Mouse (Mus musculus): ENCODE data around the gene Hoxd13. TPM values are rescaled to one million over a fixed set of nuclear protein-coding genes. Genes with fewer than 3 reads are reported as not detected.
A peak's percentile ranks its signal among the peaks of the same experiment; 100 is the strongest.

Hoxd13 gene
- polyA plus RNA-seq, 1 experiment from 2014 or later: 0.57 TPM

DNA sequence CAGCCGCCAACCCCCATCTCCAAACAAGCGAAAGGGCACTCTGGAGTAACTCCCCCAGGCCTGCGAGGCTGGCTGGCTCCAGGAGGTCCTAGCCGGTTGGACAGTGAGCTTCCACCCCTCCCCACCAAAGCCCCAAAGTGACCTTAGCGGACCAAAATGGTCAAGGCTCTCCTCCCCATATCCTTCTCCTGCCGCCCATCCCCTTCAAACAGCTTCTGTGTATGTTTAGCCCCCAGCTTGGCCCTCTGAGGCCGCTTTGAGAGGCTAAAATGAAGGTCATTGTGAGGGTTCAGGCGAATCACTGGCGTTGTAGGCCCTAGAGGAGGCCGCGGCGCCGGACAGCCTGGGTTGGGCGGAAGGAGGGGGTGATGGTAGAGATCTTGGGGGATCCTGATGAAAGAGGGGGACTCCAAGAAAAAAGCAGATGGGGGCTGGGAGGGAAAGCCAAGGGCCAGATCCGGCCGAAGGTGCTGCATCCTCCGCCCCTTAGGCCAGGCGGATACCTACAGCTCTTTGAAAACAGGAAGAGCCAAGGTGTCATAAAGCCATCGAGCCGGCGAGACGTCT is 32.5 kb downstream of the Hoxd13 start:
- Histone ChIP-seq H3K4me3 (peak overlapping the region; percentile 54), H3K9me3 (no peaks in the 10 kb centered on the region), H3K27me3 (replicated peaks) (peaks cover 46% of the 10 kb centered on the region), H3K4me1 (peaks cover 41% of the 10 kb centered on the region), H3K9ac (peak overlapping the region; percentile 96), H3K36me3 (no peaks in the 10 kb centered on the region), H3K27ac (peak overlapping the region; percentile 57), H3K4me2 (replicated peaks) (peak overlapping the region; percentile 75)
- 3% methylated on average over 22 of the region's 22 CpGs for WGBS
- ATAC-seq (ENCODE audit: low FRiP score, low read depth): no peak

DNA sequence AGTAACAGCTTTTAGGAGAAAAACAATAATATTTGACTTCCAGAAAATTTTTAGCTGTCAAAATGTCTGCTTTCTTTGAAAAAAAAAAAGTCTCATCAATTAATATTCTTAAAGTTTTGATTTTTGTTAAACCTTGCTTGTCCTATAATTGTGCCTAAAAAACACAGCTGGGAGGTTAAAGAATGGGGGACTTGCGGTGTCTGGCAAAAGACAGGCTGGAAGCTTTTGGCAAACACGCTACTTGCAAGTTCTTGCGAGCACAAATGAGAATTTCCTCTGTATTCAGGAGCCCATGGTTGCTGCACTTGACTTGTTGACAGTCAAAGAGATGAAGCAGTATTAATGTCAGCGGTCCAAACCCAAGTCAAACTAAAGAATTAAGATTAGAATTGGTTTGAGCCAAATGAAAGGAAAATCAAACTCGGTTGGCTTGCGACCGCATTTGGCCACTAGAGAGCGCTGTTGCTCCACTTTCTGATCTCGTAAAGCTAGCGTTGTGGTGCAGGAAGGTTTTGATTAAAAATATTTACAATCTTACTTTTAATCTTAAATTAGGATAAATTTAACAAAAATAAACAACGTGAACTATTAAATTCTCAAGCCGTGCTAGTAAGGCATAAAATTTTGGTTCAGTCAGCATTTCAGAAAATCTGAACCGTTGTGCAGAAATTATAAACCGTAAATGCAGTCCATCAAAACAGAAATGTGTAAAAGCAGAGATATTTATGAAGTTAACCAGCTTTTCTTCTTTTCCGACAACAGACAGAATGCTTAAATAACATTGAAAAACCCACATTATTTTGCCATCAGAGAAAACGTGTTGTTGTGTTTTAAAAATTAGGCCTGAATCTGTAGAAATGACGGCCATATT is 34.1 kb downstream of the Hoxd13 start:
- Histone ChIP-seq H3K9me3 (no peaks in the 10 kb centered on the region), H3K4me1 (peaks cover 33% of the 10 kb centered on the region), H3K4me3 (no peak overlapping the region), H3K9ac (0 out of 2 replicates have a peak overlapping the region, but pooled peaks have one; percentile 30), H3K27ac (no peak overlapping the region), H3K36me3 (no peaks in the 10 kb centered on the region), H3K4me2 (replicated peaks) (peak overlapping the region; percentile 96), H3K27me3 (replicated peaks) (peaks cover 32% of the 10 kb centered on the region)
- no peak for ATAC-seq (ENCODE audit: low FRiP score, low read depth)
- WGBS: 12% methylated on average over 17 of the region's 17 CpGs

DNA sequence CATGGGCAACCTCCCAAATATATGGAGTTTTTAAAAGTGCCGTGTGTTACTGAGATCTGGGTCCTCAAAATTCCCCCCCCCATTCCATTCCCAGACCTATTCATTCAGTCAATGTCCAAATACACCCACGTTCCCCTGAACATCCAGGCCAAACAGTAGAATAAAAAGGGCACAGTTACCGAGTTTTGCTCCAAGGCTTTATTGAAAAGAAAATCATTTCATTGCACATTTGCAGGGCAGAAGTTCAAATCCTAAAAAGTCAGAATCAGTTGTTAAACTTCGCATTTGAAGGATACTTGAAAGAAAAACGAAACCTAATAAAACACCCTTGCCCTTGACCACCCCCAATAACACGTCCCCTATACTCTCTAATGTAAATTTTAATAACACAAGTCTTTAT is 34.7 kb downstream of the Hoxd13 start:
- Histone ChIP-seq H3K9me3 (no peaks in the 10 kb centered on the region), H3K4me1 (peaks cover 31% of the 10 kb centered on the region), H3K4me2 (replicated peaks) (peak overlapping the region; percentile 96), H3K36me3 (no peaks in the 10 kb centered on the region), H3K9ac (peak overlapping the region; percentile 30; the same call in 1 of the 2 replicates), H3K27ac (no peak overlapping the region), H3K4me3 (no peak overlapping the region), H3K27me3 (replicated peaks) (peaks cover 27% of the 10 kb centered on the region)
- ATAC-seq (ENCODE audit: low FRiP score, low read depth): no peak
- 14% methylated on average over 6 of the region's 6 CpGs for WGBS

DNA sequence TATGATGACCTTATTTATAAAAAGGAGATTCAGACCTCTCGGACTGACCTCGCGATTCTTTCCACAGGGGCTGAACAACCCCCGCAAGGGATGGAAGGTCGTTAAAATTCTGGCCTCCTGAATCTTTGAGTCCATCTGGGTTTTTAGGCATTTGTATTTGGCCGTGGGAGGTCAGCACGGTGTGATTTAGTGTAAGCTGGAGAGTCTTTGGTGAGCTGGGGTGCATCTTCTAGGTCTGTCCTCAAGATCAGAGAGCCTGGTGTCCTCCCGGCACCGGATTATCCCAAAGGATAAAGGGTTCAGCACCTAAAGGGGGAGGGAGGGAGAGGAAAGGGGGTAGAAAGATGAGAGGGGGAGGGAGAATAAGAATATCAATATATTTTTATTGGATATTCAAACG is 35.2 kb downstream of the Hoxd13 start:
- peaks cover 32% of the 10 kb centered on the region for H3K4me1 ChIP-seq
- H3K4me2 ChIP-seq (replicated peaks): peak overlapping the region; percentile 96
- peak overlapping the region; percentile 100 for H3K27ac ChIP-seq
- WGBS: 9% methylated on average over 10 of the region's 10 CpGs
- H3K9me3 ChIP-seq: no peaks in the 10 kb centered on the region
- H3K4me3 ChIP-seq: peak overlapping the region; percentile 78; the same call in 1 of the 2 replicates
- H3K27me3 ChIP-seq (replicated peaks): peaks cover 24% of the 10 kb centered on the region
- H3K9ac ChIP-seq: peak overlapping the region; percentile 98
- no peaks in the 10 kb centered on the region for H3K36me3 ChIP-seq
- no peak for ATAC-seq (ENCODE audit: low FRiP score, low read depth)

DNA sequence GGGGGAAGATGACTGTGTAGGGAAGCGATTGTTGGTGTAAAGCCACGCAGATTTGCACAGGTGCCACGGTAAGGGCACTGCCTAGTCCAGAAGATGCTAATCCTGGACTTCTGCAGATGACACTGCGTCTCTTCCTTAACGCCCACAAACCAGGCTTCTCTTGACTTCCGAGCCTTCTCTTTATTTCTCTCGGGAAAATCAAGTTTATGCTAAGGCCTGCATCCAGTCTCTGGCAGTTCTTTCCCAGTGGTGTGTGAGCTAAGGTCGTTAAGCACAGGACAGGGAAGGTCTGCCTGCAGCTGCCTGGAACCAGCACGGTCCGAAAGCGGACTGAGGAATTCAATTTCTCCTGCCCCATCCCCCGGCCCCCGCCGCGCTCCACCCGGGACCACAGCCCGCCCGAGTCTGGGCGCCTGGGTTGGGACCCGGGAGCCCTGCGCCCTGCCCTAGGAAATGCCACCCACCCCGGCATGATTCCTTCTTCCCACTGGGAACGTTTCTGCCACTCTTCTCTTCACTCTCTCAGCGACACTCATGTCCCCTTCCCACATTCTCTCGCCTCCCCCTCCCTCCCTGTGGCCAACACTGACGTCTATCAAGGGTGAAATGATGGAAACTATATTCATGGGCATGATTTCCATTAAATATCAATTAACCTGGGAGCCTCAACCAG is 35.7 kb downstream of the Hoxd13 start:
- H3K27me3 ChIP-seq (replicated peaks): peaks cover 24% of the 10 kb centered on the region
- peak overlapping the region; percentile 98 for H3K9ac ChIP-seq
- peak overlapping the region; percentile 100 for H3K27ac ChIP-seq
- H3K36me3 ChIP-seq: no peaks in the 10 kb centered on the region
- H3K4me1 ChIP-seq: peaks cover 35% of the 10 kb centered on the region
- peak overlapping the region; percentile 96 for H3K4me2 ChIP-seq (replicated peaks)
- no peaks in the 10 kb centered on the region for H3K9me3 ChIP-seq
- peak; percentile 7; the same call in 1 of the 2 replicates for ATAC-seq (ENCODE audit: low FRiP score, low read depth)
- 2% methylated on average over 26 of the region's 26 CpGs for WGBS
- H3K4me3 ChIP-seq: peak overlapping the region; percentile 78

DNA sequence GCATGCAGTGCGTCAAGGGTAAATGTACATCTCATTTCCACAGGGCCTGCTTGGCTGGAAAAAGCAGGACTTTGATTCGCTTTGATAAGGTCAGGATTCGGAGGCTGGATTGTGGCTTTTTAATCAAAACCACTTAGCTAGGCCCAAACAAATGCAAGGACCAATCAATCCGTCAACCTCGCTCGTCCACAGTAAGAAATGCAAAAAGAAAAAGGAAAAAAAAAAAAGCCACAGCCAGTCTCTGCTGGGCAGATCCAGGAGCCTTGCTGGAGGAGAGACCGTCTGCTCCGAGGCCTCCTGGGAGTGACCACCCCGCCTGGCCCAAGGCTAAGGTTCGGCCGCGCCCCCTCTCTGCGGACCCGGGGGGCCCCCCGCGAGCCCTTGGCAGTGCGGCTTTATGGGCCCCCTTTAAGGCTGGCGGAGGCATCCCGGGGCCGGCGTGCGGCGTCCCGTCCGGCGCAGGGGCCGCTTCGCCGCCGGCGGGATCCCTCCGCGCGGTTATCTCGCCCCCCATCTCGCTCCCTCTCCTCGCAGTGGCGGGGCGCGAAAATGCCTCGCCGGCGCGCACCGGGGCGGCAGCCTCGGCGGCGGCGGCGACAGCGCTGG is 36.4 kb downstream of the Hoxd13 start, which contains the start of gene Hoxd8:
Hoxd8 (plus strand) TSS at position 223 of the 606 bp plus-strand sequence.
- Histone ChIP-seq H3K36me3 (no peaks in the 10 kb centered on the region), H3K4me2 (replicated peaks) (peak within 1 kb of the TSS; percentile 96), H3K9me3 (no peaks in the 10 kb centered on the region), H3K4me1 (peaks cover 41% of the 10 kb centered on the region), H3K27ac (peak within 1 kb of the TSS; percentile 100), H3K4me3 (peak within 1 kb of the TSS; percentile 78), H3K9ac (peak within 1 kb of the TSS; percentile 98), H3K27me3 (replicated peaks) (peaks cover 19% of the 10 kb centered on the region)
- 1% methylated on average over 52 of the region's 52 CpGs for WGBS
- ATAC-seq (ENCODE audit: low FRiP score, low read depth): peak; percentile 62

DNA sequence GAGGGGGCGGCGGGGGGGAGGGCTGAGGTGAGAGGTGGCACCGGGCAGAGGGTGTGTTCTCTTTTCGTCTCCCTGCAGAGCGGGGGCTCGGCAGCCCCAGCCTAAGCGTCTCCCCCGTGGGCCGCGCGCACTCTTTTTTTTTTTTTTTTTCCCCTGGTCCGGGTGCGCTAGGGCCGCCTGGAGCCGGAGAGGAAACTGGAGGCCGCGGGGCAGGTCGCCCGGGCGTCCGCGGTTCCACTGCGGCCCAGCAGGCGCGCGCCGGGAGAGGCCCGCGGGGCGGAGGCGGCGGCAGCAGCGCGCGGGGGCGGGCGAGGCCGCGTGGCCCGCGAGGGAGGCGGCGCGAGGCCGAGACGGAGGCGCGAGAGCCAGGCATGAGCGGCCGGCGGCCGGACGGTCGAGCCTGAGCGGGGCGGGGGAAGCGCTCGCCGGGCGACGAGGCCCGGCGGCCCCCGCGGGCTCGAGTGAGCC is 36.9 kb downstream of the Hoxd13 start:
- no peaks in the 10 kb centered on the region for H3K9me3 ChIP-seq
- ATAC-seq (ENCODE audit: low FRiP score, low read depth): peak; percentile 7
- peak overlapping the region; percentile 100 for H3K27ac ChIP-seq
- peaks cover 45% of the 10 kb centered on the region for H3K4me1 ChIP-seq
- H3K36me3 ChIP-seq: no peaks in the 10 kb centered on the region
- H3K27me3 ChIP-seq (replicated peaks): peaks cover 13% of the 10 kb centered on the region
- H3K4me2 ChIP-seq (replicated peaks): peak overlapping the region; percentile 96
- peak overlapping the region; percentile 98 for H3K9ac ChIP-seq
- peak overlapping the region; percentile 78 for H3K4me3 ChIP-seq
- under 1% methylated on average over 51 of the region's 66 CpGs for WGBS

DNA sequence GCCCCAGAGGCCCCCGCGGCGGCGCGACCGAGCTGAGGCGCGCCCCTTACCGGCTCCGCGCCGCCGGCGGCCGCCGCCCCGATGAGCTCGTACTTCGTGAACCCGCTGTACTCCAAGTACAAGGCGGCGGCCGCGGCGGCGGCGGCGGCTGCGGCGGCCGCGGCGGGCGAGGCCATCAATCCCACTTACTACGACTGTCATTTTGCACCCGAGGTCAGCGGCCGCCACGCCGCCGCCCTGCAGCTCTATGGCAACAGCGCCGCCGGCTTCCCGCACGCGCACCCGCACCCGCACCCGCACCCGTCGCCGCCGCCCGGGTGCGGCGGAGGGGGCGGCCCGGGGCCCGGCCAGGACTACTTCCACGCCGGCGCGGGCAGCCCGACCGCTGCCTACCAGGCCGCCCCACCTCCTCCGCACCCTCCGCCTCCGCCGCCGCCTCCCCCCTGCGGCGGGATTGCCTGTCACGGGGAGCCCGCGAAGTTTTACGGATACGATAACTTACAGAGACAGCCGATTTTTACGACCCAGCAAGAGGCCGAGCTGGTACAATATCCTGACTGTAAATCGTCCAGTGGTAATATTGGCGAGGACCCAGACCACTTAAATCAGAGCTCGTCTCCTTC is 37.5 kb downstream of the Hoxd13 start:
- Histone ChIP-seq H3K27ac (peak overlapping the region; percentile 100), H3K4me2 (replicated peaks) (peak overlapping the region; percentile 96), H3K9me3 (no peaks in the 10 kb centered on the region), H3K4me3 (peak overlapping the region; percentile 78), H3K9ac (peak overlapping the region; percentile 98), H3K27me3 (replicated peaks) (peaks cover 8% of the 10 kb centered on the region), H3K36me3 (no peaks in the 10 kb centered on the region), H3K4me1 (peaks cover 45% of the 10 kb centered on the region)
- ATAC-seq (ENCODE audit: low FRiP score, low read depth): peak; percentile 62
- under 1% methylated on average over 76 of the region's 85 CpGs for WGBS

DNA sequence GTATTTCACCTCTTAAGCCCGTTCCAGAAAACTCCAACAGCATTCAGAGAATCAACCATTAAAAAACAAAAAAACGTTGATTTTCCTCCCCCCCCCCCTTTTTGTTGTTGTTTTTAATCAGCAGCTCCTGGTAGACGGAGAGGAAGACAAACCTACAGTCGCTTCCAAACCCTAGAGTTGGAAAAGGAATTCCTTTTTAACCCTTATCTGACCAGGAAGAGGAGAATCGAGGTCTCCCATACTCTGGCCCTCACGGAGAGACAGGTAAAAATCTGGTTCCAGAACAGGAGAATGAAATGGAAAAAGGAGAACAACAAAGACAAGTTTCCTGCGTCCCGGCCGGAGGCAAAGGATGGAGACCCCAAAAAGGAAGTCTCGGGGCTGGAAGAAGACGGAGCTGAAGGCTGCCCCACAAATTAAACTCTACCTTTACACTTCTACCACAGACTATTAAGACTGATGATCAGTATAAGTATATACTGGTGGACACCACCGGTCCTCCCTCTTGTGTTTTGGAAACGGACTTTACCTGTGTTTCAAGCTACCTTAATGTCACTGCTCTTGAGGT is 38.4 kb downstream of the Hoxd13 start:
- Histone ChIP-seq H3K9me3 (no peaks in the 10 kb centered on the region), H3K9ac (peak overlapping the region; percentile 98), H3K4me2 (replicated peaks) (peak overlapping the region; percentile 96), H3K4me3 (peak overlapping the region; percentile 78), H3K36me3 (no peaks in the 10 kb centered on the region), H3K27me3 (replicated peaks) (no peaks in the 10 kb centered on the region), H3K27ac (peak overlapping the region; percentile 22), H3K4me1 (peaks cover 44% of the 10 kb centered on the region)
- WGBS: 2% methylated on average over 13 of the region's 13 CpGs
- no peak for ATAC-seq (ENCODE audit: low FRiP score, low read depth)

DNA sequence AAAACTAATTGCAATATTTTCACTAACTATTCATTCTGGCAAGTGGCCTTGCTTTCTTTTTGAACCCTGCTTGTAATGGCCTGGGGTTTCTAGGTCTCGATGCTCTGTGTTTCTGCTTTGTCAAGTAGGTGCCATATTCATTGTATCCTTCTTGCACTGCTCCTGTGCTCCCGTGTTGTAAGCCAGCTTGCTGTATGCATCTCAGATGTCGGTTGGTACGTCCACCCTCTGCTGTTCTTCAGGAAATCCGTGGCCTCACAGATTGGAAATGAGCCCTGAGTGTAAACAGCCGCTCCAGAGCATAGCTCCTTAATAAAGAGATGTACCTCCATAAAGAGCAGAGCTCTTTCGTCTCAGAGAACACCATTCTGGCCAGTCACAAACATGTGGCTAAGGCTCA is 39.5 kb downstream of the Hoxd13 start:
- 8% methylated on average over 7 of the region's 7 CpGs for WGBS
- peak overlapping the region; percentile 42 for H3K4me3 ChIP-seq
- H3K4me2 ChIP-seq (replicated peaks): peak overlapping the region; percentile 96
- H3K36me3 ChIP-seq: no peaks in the 10 kb centered on the region
- ATAC-seq (ENCODE audit: low FRiP score, low read depth): no peak
- H3K27me3 ChIP-seq (replicated peaks): no peaks in the 10 kb centered on the region
- H3K9ac ChIP-seq: peak overlapping the region; percentile 70
- peak overlapping the region; percentile 38; the same call in 1 of the 2 replicates for H3K27ac ChIP-seq
- H3K9me3 ChIP-seq: no peaks in the 10 kb centered on the region
- peaks cover 44% of the 10 kb centered on the region for H3K4me1 ChIP-seq

DNA sequence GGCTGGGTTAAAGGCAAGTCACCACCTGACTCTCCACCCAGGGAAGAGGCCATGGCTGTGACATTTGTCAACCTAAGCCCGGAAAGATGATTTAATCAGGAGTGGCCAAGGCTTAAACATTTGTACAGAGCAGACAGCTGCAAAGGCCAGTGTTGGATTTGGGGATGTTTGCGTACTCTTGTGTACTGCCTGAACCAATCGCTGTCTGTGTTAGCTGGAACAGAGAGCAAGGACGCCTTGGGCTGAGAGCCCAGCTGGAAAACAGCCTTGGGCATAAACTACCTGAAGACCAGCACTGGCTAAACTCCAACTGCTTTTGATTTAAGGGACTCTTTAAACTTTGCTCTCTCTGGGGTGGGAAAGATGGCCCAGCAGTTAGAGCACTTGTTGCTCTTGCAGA is 40.6 kb downstream of the Hoxd13 start:
- Histone ChIP-seq H3K4me3 (peak overlapping the region; percentile 19), H3K36me3 (no peaks in the 10 kb centered on the region), H3K4me2 (replicated peaks) (peak overlapping the region; percentile 96), H3K9ac (peak overlapping the region; percentile 70; the same call in 1 of the 2 replicates), H3K9me3 (no peaks in the 10 kb centered on the region), H3K27ac (no peak overlapping the region), H3K4me1 (peaks cover 39% of the 10 kb centered on the region), H3K27me3 (replicated peaks) (no peaks in the 10 kb centered on the region)
- ATAC-seq (ENCODE audit: low FRiP score, low read depth): no peak
- 19% methylated on average over 4 of the region's 4 CpGs for WGBS

Measured in neural tube, embryonic 12.5 days (tissue).